In the genomic region with DNA sequence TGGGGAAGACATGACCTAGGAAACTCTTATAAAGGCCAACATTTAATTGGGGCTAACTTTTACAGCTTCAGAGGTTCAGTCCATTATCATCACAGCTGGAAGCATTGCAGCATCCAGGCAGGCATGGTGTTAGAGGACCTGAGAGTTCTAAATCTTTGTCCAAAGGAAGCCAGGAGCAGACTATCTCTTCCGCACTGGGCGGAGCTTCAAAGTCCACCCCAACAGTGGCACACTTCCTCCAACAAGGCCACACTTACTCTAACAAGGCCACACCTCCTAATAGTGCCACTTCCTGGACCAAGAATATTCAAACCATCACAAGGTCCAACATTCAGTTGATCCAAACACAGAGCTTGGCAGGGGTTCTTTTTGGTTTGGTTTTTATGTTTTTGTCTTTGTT, we compare ENCODE assay signal across 10 mouse cellular contexts.
"Had no signal": no experiment of that assay in that cellular context is flagged by ENCODE, and none has a peak within 500 bp of the region (broad histone marks: within the 10 kb centered on the region; RNA-seq: fewer than 3 reads in every experiment).

No protein-coding gene starts in this region.

- H3K9me3 ChIP-seq: limb, embryonic 13.5 days; midbrain, embryonic 10.5 days had no signal

- H3K9ac ChIP-seq: limb, embryonic 13.5 days; liver, embryonic 14.5 days had no signal

- H3K4me3 ChIP-seq: limb, embryonic 13.5 days; midbrain, embryonic 10.5 days; myocyte had no signal

- H3K4me1 ChIP-seq: limb, embryonic 13.5 days; midbrain, embryonic 10.5 days had no signal

- H3K36me3 ChIP-seq: limb, embryonic 13.5 days; midbrain, embryonic 10.5 days had no signal

- H3K27me3 ChIP-seq: limb, embryonic 13.5 days had no signal

- DNase-seq: kidney, postnatal 10 days; left cerebral cortex, postnatal 4 days; lung, adult 18-20 months; midbrain, embryonic 14.5 days; thymus, postnatal 4 days had no signal

- H3K27ac ChIP-seq: limb, embryonic 13.5 days; liver, embryonic 14.5 days; midbrain, embryonic 10.5 days; stomach, postnatal 0 days had no signal

- H3K4me2 ChIP-seq: limb, embryonic 13.5 days had no signal
